Comparison of ENCODE assay signal across 8 mouse cellular contexts in the genomic region with DNA sequence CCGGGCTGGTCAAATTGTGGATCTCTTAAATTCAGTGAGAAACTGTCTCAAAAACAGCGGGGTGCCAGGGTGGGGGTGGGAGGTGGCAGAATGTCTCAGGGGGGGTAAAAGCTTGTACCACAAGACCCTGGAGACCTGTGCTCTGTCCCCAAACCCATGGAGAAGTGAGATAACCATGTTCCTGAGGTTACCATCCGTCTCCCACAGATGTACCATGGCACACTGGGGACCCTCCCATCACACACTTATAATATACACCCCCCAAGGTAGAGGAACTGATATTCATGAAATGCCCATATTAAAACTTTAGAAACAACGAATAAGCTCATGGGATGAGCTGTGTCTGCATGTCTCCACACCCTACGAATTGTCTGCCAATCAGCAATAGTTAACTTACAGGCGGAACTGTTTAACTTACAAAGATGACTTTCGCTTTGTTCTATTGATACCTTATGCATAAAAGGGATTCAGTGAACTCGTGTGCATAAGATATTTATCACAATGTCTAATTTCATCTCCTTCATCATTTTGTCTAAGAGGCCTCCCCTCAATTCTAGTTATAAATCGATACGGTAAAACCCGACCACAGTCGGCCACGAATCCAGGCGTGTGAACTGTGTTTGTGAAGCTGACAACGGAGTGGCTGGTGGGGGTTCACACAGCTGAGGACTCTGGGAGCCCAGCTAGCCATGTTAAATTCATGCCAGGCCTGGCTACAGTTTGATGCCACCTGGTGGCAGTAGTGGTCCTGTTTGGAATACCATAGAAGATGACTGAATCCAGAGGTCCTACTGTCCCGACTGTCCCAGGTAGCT. TPM values are rescaled to one million over a fixed set of nuclear protein-coding genes. Genes with fewer than 3 reads are reported as not detected.
DNase-seq lines count a peak whose midpoint lies in the region; ATAC-seq lines count a peak whose summit lies in the region.

No protein-coding gene starts in this region.

- DNase-seq in CD4-positive, CD25-positive, alpha-beta regulatory T cell, adult 2 months (ENCODE audit: low read depth, low spot score), result peak; percentile 68
- DNase-seq in forebrain, embryonic 10.5 days (ENCODE audit: extremely low spot score, low spot score), result peak; percentile 79
- DNase-seq in kidney, postnatal 25 days, result peak; percentile 86 to 91
- DNase-seq in liver, embryonic 13.5 days, result peak; percentile 28
- peak; percentile 83 for DNase-seq in neural tube, embryonic 11.5 days (ENCODE audit: low spot score)

- WGBS in forebrain, embryonic 10.5 days, result 34% methylated on average over 16 of the region's 16 CpGs
- WGBS in heart, embryonic 15.5 days, result 23% methylated on average over 16 of the region's 16 CpGs
- WGBS in liver, embryonic 13.5 days (ENCODE audit: insufficient replicate concordance), result 17% methylated on average over 16 of the region's 16 CpGs
- 27% methylated on average over 16 of the region's 16 CpGs for WGBS in neural tube, embryonic 11.5 days
- 20% methylated on average over 16 of the region's 16 CpGs for WGBS in stomach, embryonic 16.5 days

- H3K36me3 ChIP-seq in forebrain, embryonic 10.5 days (replicated peaks), result no peaks in the 10 kb centered on the region
- H3K36me3 ChIP-seq in heart, embryonic 15.5 days, result no peaks in the 10 kb centered on the region
- H3K36me3 ChIP-seq in liver, embryonic 13.5 days, result no peaks in the 10 kb centered on the region
- H3K36me3 ChIP-seq in neural tube, embryonic 11.5 days (ENCODE audit: control insufficient read depth, insufficient read depth, low read length), result no peaks in the 10 kb centered on the region
- no peaks in the 10 kb centered on the region for H3K36me3 ChIP-seq in stomach, embryonic 16.5 days (ENCODE audit: control insufficient read depth, insufficient read depth, low read length)

- H3K9me3 ChIP-seq in forebrain, embryonic 10.5 days, result no peaks in the 10 kb centered on the region; the same call in 1 of the 2 replicates
- H3K9me3 ChIP-seq in heart, embryonic 15.5 days (replicated peaks), result no peaks in the 10 kb centered on the region
- no peaks in the 10 kb centered on the region for H3K9me3 ChIP-seq in liver, embryonic 13.5 days (replicated peaks)
- no peaks in the 10 kb centered on the region for H3K9me3 ChIP-seq in neural tube, embryonic 11.5 days (ENCODE audit: control insufficient read depth, low read length)
- no peaks in the 10 kb centered on the region for H3K9me3 ChIP-seq in stomach, embryonic 16.5 days (replicated peaks; ENCODE audit: control insufficient read depth, low read length)

- peak overlapping the region; percentile 56 for H3K4me2 ChIP-seq in heart, embryonic 15.5 days
- peak overlapping the region; percentile 55 for H3K4me2 ChIP-seq in liver, embryonic 13.5 days
- H3K4me2 ChIP-seq in neural tube, embryonic 11.5 days (ENCODE audit: low read depth), result peak overlapping the region; percentile 22
- H3K4me2 ChIP-seq in stomach, embryonic 16.5 days (ENCODE audit: low read depth, low read length), result peak overlapping the region; percentile 53

- H3K4me3 ChIP-seq in brown adipose tissue, adult 24 weeks (ENCODE audit: insufficient read depth, low read depth, low read length), result peak overlapping the region; percentile 14; the same call in 1 of the 2 replicates
- peak overlapping the region; percentile 31 for H3K4me3 ChIP-seq in forebrain, embryonic 10.5 days
- H3K4me3 ChIP-seq in heart, embryonic 15.5 days, result peak overlapping the region; percentile 35
- peak overlapping the region; percentile 29 for H3K4me3 ChIP-seq in liver, embryonic 13.5 days (replicated peaks)
- no peak overlapping the region for H3K4me3 ChIP-seq in neural tube, embryonic 11.5 days (ENCODE audit: low read depth, low read length)
- H3K4me3 ChIP-seq in stomach, embryonic 16.5 days (replicated peaks; ENCODE audit: low read length), result peak overlapping the region; percentile 38

- H3K9ac ChIP-seq in heart, embryonic 15.5 days, result peak overlapping the region; percentile 15; the same call in 1 of the 2 replicates
- peak overlapping the region; percentile 10; the same call in 1 of the 2 replicates for H3K9ac ChIP-seq in liver, embryonic 13.5 days
- H3K9ac ChIP-seq in neural tube, embryonic 11.5 days (ENCODE audit: low read length), result no peak overlapping the region
- peak overlapping the region; percentile 52 for H3K9ac ChIP-seq in stomach, embryonic 16.5 days (ENCODE audit: low read length)

- 0 out of 2 replicates have a peak, but pooled peaks cover 2% of the 10 kb centered on the region for H3K4me1 ChIP-seq in brown adipose tissue, adult 24 weeks (ENCODE audit: control insufficient read depth, insufficient read depth, insufficient read length, low read length)
- peaks cover 13% of the 10 kb centered on the region for H3K4me1 ChIP-seq in forebrain, embryonic 10.5 days
- H3K4me1 ChIP-seq in heart, embryonic 15.5 days (replicated peaks), result peaks cover 16% of the 10 kb centered on the region
- peaks cover 17% of the 10 kb centered on the region for H3K4me1 ChIP-seq in liver, embryonic 13.5 days (replicated peaks)
- no peaks in the 10 kb centered on the region for H3K4me1 ChIP-seq in neural tube, embryonic 11.5 days (ENCODE audit: control insufficient read depth, insufficient read depth, low read length)
- peaks cover 2% of the 10 kb centered on the region; the same call in 1 of the 2 replicates for H3K4me1 ChIP-seq in stomach, embryonic 16.5 days (ENCODE audit: control insufficient read depth, insufficient read depth, low read length)

- ATAC-seq in heart, embryonic 15.5 days (replicated peaks; ENCODE audit: insufficient number of reproducible peaks, insufficient read depth, low FRiP score, low read depth), result peak; percentile 76; the same call in 1 of the 2 replicates
- peak; percentile 61 for ATAC-seq in liver, embryonic 13.5 days (ENCODE audit: low read depth)
- peak; percentile 77 for ATAC-seq in neural tube, embryonic 11.5 days (ENCODE audit: insufficient read depth, low FRiP score, low TSS enrichment)
- 0 out of 2 replicates have a peak, but pooled peaks have one; percentile 53 for ATAC-seq in stomach, embryonic 16.5 days (ENCODE audit: insufficient read depth, low FRiP score)

- peaks cover 18% of the 10 kb centered on the region for H3K27me3 ChIP-seq in forebrain, embryonic 10.5 days (ENCODE audit: poor library complexity, severe bottlenecking)
- no peaks in the 10 kb centered on the region for H3K27me3 ChIP-seq in heart, embryonic 15.5 days
- H3K27me3 ChIP-seq in liver, embryonic 13.5 days, result no peaks in the 10 kb centered on the region
- no peaks in the 10 kb centered on the region for H3K27me3 ChIP-seq in neural tube, embryonic 11.5 days (ENCODE audit: control insufficient read depth, insufficient read depth, low read length)
- H3K27me3 ChIP-seq in stomach, embryonic 16.5 days (ENCODE audit: control insufficient read depth, insufficient read depth, low read length), result no peaks in the 10 kb centered on the region

- no peak overlapping the region for H3K27ac ChIP-seq in brown adipose tissue, adult 24 weeks (replicated peaks; ENCODE audit: low read depth, low read length)
- peak overlapping the region; percentile 58; the same call in 1 of the 2 replicates for H3K27ac ChIP-seq in forebrain, embryonic 10.5 days
- H3K27ac ChIP-seq in heart, embryonic 15.5 days, result no peak overlapping the region
- H3K27ac ChIP-seq in liver, embryonic 13.5 days, result no peak overlapping the region
- H3K27ac ChIP-seq in neural tube, embryonic 11.5 days (ENCODE audit: low read depth, low read length), result no peak overlapping the region
- H3K27ac ChIP-seq in stomach, embryonic 16.5 days (ENCODE audit: low read length), result no peak overlapping the region

RNA-seq across cellular contexts. Expression of gene Bend3, which starts 26.6 kb away (rescaled TPM):
- polyA plus RNA-seq in brown adipose tissue, adult 24 weeks (2012; ENCODE audit: insufficient read depth, insufficient read length, missing spikeins), result 1.0 and 2.6 TPM in 2 replicates
- 8.8 and 9.2 TPM in 2 replicates for polyA plus RNA-seq in forebrain, embryonic 10.5 days (2016; fragmentation: Nextera tagmentation; extraction: Ambion mirVana)
- 2.5 and 3.8 TPM in 2 replicates for polyA plus RNA-seq in heart, embryonic 15.5 days (2015; fragmentation: Nextera tagmentation; extraction: Ambion mirVana)
- 1.2 and 1.4 TPM in 2 replicates for polyA plus RNA-seq in liver, embryonic 13.5 days (2015; fragmentation: Nextera tagmentation; extraction: Ambion mirVana)
- polyA plus RNA-seq in neural tube, embryonic 11.5 days (2014; fragmentation: Nextera tagmentation; extraction: Ambion mirVana), result 8.0 and 8.3 TPM in 2 replicates
- polyA plus RNA-seq in stomach, embryonic 16.5 days (2015; fragmentation: Nextera tagmentation; extraction: Ambion mirVana), result 1.8 and 2.5 TPM in 2 replicates

Comparison
In these comparisons a context has a peak if more than half of its experiments do, and no peak if none do; other contexts are left out.
1. DNase-seq: peak in every context shown above with its lines; median percentile 88 in kidney, postnatal 25 days; 83 in neural tube, embryonic 11.5 days; 79 in forebrain, embryonic 10.5 days; 68 in CD4-positive, CD25-positive, alpha-beta regulatory T cell, adult 2 months; 28 in liver, embryonic 13.5 days.